Mouse (Mus musculus): ENCODE measurements around the gene Ciapin1. TPM values are rescaled to one million over a fixed set of nuclear protein-coding genes. Genes with fewer than 3 reads are reported as not detected.

Ciapin1 gene
- total and polyA plus RNA-seq, 2 experiments from 2014 or later, result 80.6 to 92.2 TPM

DNA sequence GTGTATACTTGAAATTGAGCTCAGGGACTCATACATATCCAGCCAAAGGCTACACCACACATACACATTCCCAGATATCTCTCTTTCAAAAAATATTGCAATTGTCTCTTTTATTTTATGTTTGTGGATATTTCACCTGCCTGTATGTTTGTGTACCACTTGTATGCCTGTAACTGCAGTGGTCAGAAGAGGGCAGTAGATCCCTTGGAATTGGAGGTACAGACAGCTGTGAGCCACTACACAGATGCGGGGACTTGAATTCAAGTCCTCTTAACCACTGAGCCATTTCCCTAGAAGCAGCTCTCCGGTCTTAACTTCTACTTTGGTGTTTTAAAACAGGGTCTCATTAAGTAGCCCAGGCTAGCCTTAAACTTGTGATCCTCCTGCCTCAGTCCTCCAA lies 43.4 kb downstream of the Ciapin1 start:
- Histone ChIP-seq H3K4me1 (ENCODE audit: control insufficient read depth, insufficient read depth) (no peaks in the 10 kb centered on the region), H3K9me3 (replicated peaks; ENCODE audit: control insufficient read depth, low read length) (no peaks in the 10 kb centered on the region), H3K4me3 (ENCODE audit: low read depth, low read length) (no peak overlapping the region), H3K36me3 (replicated peaks; ENCODE audit: control insufficient read depth, insufficient read depth, low read length) (no peaks in the 10 kb centered on the region), H3K9ac (replicated peaks; ENCODE audit: low read depth, low read length) (no peak overlapping the region), H3K27ac (ENCODE audit: low read depth) (no peak overlapping the region), H3K4me2 (ENCODE audit: low read depth, low read length) (no peak overlapping the region), H3K27me3 (ENCODE audit: control insufficient read depth, insufficient read depth, low read length) (no peaks in the 10 kb centered on the region)
- WGBS, result 84% methylated on average over 2 of the region's 2 CpGs
- no peak for ATAC-seq (ENCODE audit: insufficient read depth, low read depth)
- DNase-seq (ENCODE audit: low spot score), result no peak
- TF ChIP-seq EP300 (IDR thresholded peaks at IDR 0.05; ENCODE audit: low read depth) (no peak), CTCF (IDR thresholded peaks at IDR 0.05; ENCODE audit: low read depth) (no peak)

DNA sequence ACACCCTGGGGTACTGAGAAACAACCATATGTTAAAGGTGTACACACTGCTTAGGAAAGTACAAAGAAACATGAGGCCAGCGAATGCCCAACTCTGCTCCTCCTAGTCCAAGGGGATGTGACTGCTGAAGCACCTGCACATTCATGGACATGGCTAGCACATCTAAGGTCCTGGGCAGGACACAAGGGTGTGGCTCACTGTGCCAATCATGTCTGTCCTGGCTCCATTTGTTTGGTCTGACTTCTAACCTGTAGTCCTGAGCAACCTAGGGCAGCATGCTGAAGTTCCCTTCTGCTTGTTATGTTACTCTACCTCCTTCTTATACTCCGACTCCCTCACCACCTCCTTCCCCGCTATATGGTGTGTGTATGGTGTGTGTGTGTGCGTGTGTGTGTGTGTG lies 43.8 kb downstream of the Ciapin1 start:
- Histone ChIP-seq H3K9me3 (replicated peaks; ENCODE audit: control insufficient read depth, low read length) (no peaks in the 10 kb centered on the region), H3K9ac (replicated peaks; ENCODE audit: low read depth, low read length) (no peak overlapping the region), H3K4me3 (ENCODE audit: low read depth, low read length) (no peak overlapping the region), H3K27me3 (ENCODE audit: control insufficient read depth, insufficient read depth, low read length) (no peaks in the 10 kb centered on the region), H3K36me3 (replicated peaks; ENCODE audit: control insufficient read depth, insufficient read depth, low read length) (no peaks in the 10 kb centered on the region), H3K4me2 (ENCODE audit: low read depth, low read length) (no peak overlapping the region), H3K27ac (ENCODE audit: low read depth) (no peak overlapping the region), H3K4me1 (ENCODE audit: control insufficient read depth, insufficient read depth) (no peaks in the 10 kb centered on the region)
- DNase-seq (ENCODE audit: low spot score) (no peak), ATAC-seq (ENCODE audit: insufficient read depth, low read depth) (no peak)
- WGBS, result 80% methylated on average over 4 of the region's 4 CpGs
- TF ChIP-seq CTCF (IDR thresholded peaks at IDR 0.05; ENCODE audit: low read depth) (no peak), EP300 (IDR thresholded peaks at IDR 0.05; ENCODE audit: low read depth) (no peak)

DNA sequence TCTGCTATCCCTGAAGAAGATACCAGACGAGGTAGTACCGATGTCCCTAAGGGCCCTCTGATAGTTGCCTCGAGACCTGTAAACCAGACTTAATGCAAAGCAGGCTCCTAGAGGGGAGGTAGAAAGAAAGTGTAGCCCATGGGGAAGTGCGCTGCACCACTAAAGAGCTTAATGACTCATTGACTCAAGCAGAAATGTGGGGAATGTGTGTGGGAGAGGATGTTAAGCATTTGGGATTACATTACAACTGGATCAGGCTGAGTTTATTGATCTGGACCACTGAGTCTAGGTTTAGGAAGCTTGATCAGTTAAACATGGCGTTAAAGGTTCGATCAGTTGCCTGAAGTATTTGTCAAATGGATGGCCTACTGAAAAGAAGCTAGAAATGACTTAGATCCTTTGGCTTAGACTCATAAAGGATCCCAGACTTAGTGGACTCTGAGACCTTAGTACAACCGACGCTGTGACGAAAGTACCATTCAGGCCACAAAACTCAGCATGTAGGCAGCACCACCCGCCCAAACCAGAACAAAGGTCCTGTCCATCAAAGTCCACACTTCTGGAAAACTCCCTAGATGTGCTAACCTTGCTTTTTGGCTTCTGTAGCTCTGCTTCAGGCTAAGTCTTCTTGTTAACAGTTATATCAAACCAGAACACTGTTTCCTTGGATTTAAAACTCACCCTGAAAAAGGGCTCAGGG lies 48.8 kb downstream of the Ciapin1 start:
- H3K27me3 ChIP-seq (ENCODE audit: control insufficient read depth, insufficient read depth, low read length), result no peaks in the 10 kb centered on the region
- no peak overlapping the region for H3K4me2 ChIP-seq (ENCODE audit: low read depth, low read length)
- no peak for DNase-seq (ENCODE audit: low spot score)
- no peak for ATAC-seq (ENCODE audit: insufficient read depth, low read depth)
- WGBS, result 80% methylated on average over 10 of the region's 10 CpGs
- TF ChIP-seq EP300 (IDR thresholded peaks at IDR 0.05; ENCODE audit: low read depth), result no peak
- TF ChIP-seq CTCF (IDR thresholded peaks at IDR 0.05; ENCODE audit: low read depth), result no peak
- peaks cover 11% of the 10 kb centered on the region; the same call in 1 of the 2 replicates for H3K4me1 ChIP-seq (ENCODE audit: control insufficient read depth, insufficient read depth)
- no peaks in the 10 kb centered on the region for H3K36me3 ChIP-seq (replicated peaks; ENCODE audit: control insufficient read depth, insufficient read depth, low read length)
- no peak overlapping the region for H3K9ac ChIP-seq (replicated peaks; ENCODE audit: low read depth, low read length)
- H3K9me3 ChIP-seq (replicated peaks; ENCODE audit: control insufficient read depth, low read length), result no peaks in the 10 kb centered on the region
- H3K4me3 ChIP-seq (ENCODE audit: low read depth, low read length), result no peak overlapping the region
- H3K27ac ChIP-seq (ENCODE audit: low read depth), result no peak overlapping the region

DNA sequence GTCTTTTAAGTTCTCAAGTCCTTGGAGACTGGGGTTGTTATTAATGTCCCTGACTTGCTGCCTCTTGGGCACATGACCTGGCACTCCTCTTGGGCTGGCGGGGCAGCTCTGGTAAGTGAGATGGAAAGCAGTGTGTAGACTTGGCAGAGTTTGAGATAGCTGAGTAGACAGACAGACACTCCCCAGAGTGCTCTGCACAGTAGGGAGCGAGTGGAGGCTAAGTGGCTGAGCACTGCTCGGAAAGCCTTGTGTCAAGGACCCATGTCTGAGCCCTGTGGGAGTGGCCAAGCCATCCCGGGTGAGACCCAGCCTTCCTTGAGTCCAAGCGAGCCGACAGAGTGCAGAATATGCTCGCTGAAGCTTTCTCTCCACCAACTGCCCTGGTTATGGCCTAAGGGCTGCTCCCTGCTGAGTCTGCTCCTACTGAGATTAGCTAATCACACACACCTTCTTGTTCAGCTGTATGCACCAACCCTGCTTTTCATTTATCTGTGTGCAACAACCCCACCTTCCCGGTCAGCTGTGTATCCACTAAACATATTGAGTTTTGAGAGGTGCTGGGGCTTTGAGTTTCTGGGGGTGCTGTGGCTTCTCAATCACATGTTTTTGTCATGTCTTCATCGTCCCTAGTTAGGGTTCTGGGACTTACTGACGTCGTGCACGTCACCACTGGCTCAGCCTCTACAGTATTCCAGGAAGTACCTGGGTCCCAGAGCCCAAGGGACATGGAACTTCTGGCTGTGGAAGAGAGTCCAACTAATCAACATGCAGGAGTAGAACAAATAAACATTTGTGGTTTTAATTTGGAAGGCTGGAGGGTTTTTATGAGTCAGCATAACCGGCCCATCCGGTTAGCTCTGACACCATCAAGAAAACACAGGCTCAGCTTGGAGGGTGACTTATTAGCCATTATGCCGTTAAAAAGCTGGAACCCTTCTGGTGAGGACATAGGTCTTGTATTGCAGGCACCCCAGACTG lies 50.3 kb downstream of the Ciapin1 start:
- H3K9ac ChIP-seq (replicated peaks; ENCODE audit: low read depth, low read length), result no peak overlapping the region
- WGBS, result 51% methylated on average over 15 of the region's 15 CpGs
- H3K36me3 ChIP-seq (replicated peaks; ENCODE audit: control insufficient read depth, insufficient read depth, low read length), result no peaks in the 10 kb centered on the region
- no peak for TF ChIP-seq EP300 (IDR thresholded peaks at IDR 0.05; ENCODE audit: low read depth)
- no peak for TF ChIP-seq CTCF (IDR thresholded peaks at IDR 0.05; ENCODE audit: low read depth)
- no peaks in the 10 kb centered on the region for H3K9me3 ChIP-seq (replicated peaks; ENCODE audit: control insufficient read depth, low read length)
- no peak overlapping the region for H3K27ac ChIP-seq (ENCODE audit: low read depth)
- peaks cover 18% of the 10 kb centered on the region; the same call in 1 of the 2 replicates for H3K4me1 ChIP-seq (ENCODE audit: control insufficient read depth, insufficient read depth)
- DNase-seq (ENCODE audit: low spot score) (no peak), ATAC-seq (ENCODE audit: insufficient read depth, low read depth) (peak; percentile 25)
- H3K27me3 ChIP-seq (ENCODE audit: control insufficient read depth, insufficient read depth, low read length), result no peaks in the 10 kb centered on the region
- no peak overlapping the region for H3K4me2 ChIP-seq (ENCODE audit: low read depth, low read length)
- H3K4me3 ChIP-seq (ENCODE audit: low read depth, low read length), result no peak overlapping the region

DNA sequence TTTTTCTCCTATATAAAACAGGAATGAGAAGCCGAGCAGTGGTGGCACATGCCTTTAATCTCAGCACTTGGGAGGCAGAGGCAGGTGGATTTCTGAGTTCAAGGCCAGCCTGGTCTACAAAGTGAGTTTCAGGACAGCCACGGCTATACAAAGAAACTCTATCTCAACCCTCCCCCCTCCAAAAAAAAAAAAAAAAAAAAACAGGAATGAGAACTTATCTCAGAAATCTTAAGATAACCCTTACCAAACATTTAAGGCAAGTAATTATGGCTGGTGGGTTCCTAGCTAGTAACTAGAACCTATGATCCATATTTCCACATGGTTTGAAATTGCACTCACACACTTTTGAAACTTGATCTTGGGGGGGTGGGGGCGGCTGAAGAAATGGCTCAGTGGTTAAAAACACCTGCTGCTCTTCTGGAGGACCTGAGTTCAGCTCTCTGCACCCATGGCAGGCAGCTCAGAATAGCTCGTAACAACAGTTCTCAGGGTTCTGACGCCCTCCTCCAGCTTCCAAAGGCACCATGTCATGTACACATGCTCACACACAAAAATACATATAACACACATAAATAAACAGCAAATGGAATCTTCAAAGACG lies 52.1 kb downstream of the Ciapin1 start:
- no peak overlapping the region for H3K27ac ChIP-seq (ENCODE audit: low read depth)
- 74% methylated on average over 6 of the region's 6 CpGs for WGBS
- no peaks in the 10 kb centered on the region for H3K36me3 ChIP-seq (replicated peaks; ENCODE audit: control insufficient read depth, insufficient read depth, low read length)
- DNase-seq (ENCODE audit: low spot score) (no peak), ATAC-seq (ENCODE audit: insufficient read depth, low read depth) (no peak)
- H3K4me1 ChIP-seq (ENCODE audit: control insufficient read depth, insufficient read depth), result peaks cover 27% of the 10 kb centered on the region
- H3K4me2 ChIP-seq (ENCODE audit: low read depth, low read length), result no peak overlapping the region
- H3K27me3 ChIP-seq (ENCODE audit: control insufficient read depth, insufficient read depth, low read length), result no peaks in the 10 kb centered on the region
- no peak overlapping the region for H3K9ac ChIP-seq (replicated peaks; ENCODE audit: low read depth, low read length)
- no peak overlapping the region for H3K4me3 ChIP-seq (ENCODE audit: low read depth, low read length)
- no peak for TF ChIP-seq CTCF (IDR thresholded peaks at IDR 0.05; ENCODE audit: low read depth)
- no peaks in the 10 kb centered on the region for H3K9me3 ChIP-seq (replicated peaks; ENCODE audit: control insufficient read depth, low read length)

Data from heart, postnatal 0 days (tissue).